Mouse (Mus musculus) stomach, embryonic 14.5 days (tissue): Measurements from ENCODE around the gene Knl1. TPM values are rescaled to one million over a fixed set of nuclear protein-coding genes. Genes with fewer than 3 reads are reported as not detected.

ENCODE experiments used
- ATAC-seq: fragments of 200-750 bp; cut with Nextera tagmentation; 2 replicates; pipeline ENCODE4 v1.8.0; 2017; ENCODE audit warnings: low read depth, moderate TSS enrichment; ENCODE audit not compliant: insufficient number of reproducible peaks, insufficient read depth, low FRiP score
- H3K27ac ChIP-seq: fragments of 300-500 bp; sonication (generic); 2 replicates; pipeline ENCODE4 v1.5.1; 2014; ENCODE audit warnings: mild to moderate bottlenecking, low read length, moderate library complexity, mixed read lengths
- H3K27me3 ChIP-seq: fragments of 300-500 bp; sonication (generic); 2 replicates; pipeline ENCODE4 v1.6.1; 2014; ENCODE audit warnings: low read length, control low read depth, mixed read lengths; ENCODE audit not compliant: control insufficient read depth, insufficient read depth
- H3K36me3 ChIP-seq: fragments of 300-500 bp; sonication (generic); 2 replicates; pipeline ENCODE4 v1.6.1; 2014; ENCODE audit warnings: mild to moderate bottlenecking, control low read depth, low read length, moderate library complexity, mixed read lengths; ENCODE audit not compliant: control insufficient read depth, insufficient read depth
- H3K4me1 ChIP-seq: fragments of 300-500 bp; sonication (generic); 2 replicates; pipeline ENCODE4 v1.6.1; 2014; ENCODE audit warnings: low read length, control low read depth, mixed read lengths; ENCODE audit not compliant: control insufficient read depth, insufficient read depth
- H3K4me2 ChIP-seq: fragments of 300-500 bp; sonication (generic); replicated peaks from 2 replicates; pipeline ENCODE4 v1.6.1; 2014; ENCODE audit warnings: low read depth, low read length, control low read depth
- H3K4me3 ChIP-seq: fragments of 300-500 bp; sonication (generic); 2 replicates; pipeline ENCODE4 v1.5.1; 2014; ENCODE audit warnings: low read depth, low read length, control low read depth
- H3K9ac ChIP-seq: fragments of 300-500 bp; sonication (generic); replicated peaks from 2 replicates; pipeline ENCODE4 v1.6.1; 2014; ENCODE audit warnings: low read depth, mild to moderate bottlenecking, control low read depth, low read length, moderate library complexity, mixed read lengths
- H3K9me3 ChIP-seq: fragments of 300-500 bp; sonication (generic); 2 replicates; pipeline ENCODE4 v1.6.1; 2016; ENCODE audit warnings: low read depth, low read length, control low read depth; ENCODE audit not compliant: control insufficient read depth
- WGBS: fragments of 180-500 bp; shearing (Covaris S2); extraction: QIAGEN DNeasy Blood & Tissue Kit; methylation state at CpG from one replicate; pipeline ENCODE4 v1.1.7; 2014; 5-methylcytosine and 5-hydroxymethylcytosine counted together
- polyA plus RNA-seq: library from polyadenylated mRNA; unstranded; fragments of >200 nt; fragmentation: Nextera tagmentation; extraction: Ambion mirVana; gene quantifications from 2 replicates; pipeline ENCODE4 v1.2.1, GENCODE M21; 2014

Gene Knl1
- polyA plus RNA-seq, 1 experiment from 2014 or later = 47.6 TPM

DNA sequence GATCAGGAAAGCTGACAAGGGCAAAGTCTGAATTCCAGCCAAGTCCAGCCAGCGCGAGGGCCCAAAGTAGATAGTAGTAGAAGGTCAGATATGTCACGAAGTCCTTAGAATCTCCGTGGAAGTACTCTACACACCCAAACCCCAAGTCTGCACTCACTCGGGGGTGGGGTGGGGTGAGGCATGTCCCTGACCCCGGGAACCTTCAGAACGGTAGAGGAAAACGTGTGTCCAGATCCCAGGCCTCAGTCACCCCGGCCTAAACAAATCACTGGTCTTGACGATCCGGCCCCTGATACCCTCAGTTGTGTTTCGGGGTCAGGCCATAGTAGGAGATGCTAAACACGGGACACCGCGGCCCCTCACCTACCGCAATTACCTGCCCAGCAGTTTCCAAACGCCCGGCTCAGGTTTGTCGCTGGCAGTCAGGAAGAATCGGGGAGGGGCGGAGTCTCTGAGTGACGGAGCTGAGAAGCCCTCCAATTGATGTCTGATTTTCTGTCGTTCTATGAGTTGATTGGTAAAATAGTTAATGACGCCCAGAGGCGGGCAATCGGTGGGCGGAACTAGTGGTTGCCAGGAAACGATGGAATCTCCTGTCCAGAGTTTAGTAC, 17.9 kb upstream of the Knl1 start, which contains the start of gene Ccdc32:
TSS of gene Ccdc32 (minus strand) at position 453 of the 611 bp plus-strand sequence.
- Histone ChIP-seq H3K4me2 (peak within 1 kb of the TSS; percentile 73), H3K27ac (no peak within 1 kb of the TSS), H3K4me1 (no peaks in the 10 kb centered on the region), H3K27me3 (no peaks in the 10 kb centered on the region), H3K4me3 (peak within 1 kb of the TSS; percentile 56), H3K36me3 (no peaks in the 10 kb centered on the region), H3K9me3 (no peaks in the 10 kb centered on the region), H3K9ac (peak within 1 kb of the TSS; percentile 49)
- WGBS = under 1% methylated on average over 28 of the region's 28 CpGs
- ATAC-seq = peak; percentile 97

- Histone ChIP-seq H3K27me3 (no peaks in the 10 kb centered on the region), H3K4me3 (no peak overlapping the region), H3K9me3 (no peaks in the 10 kb centered on the region), H3K9ac (no peak overlapping the region), H3K27ac (no peak overlapping the region), H3K4me1 (peaks cover 5% of the 10 kb centered on the region; the same call in 1 of the 2 replicates), H3K4me2 (no peak overlapping the region), H3K36me3 (0 out of 2 replicates have a peak, but pooled peaks cover 4% of the 10 kb centered on the region)
- 63% methylated on average over 4 of the region's 4 CpGs for WGBS
- no peak for ATAC-seq
These were observed 14.7 kb upstream of the Knl1 start for GRCm38 (mm10) chr2:119032191-119032590.

DNA sequence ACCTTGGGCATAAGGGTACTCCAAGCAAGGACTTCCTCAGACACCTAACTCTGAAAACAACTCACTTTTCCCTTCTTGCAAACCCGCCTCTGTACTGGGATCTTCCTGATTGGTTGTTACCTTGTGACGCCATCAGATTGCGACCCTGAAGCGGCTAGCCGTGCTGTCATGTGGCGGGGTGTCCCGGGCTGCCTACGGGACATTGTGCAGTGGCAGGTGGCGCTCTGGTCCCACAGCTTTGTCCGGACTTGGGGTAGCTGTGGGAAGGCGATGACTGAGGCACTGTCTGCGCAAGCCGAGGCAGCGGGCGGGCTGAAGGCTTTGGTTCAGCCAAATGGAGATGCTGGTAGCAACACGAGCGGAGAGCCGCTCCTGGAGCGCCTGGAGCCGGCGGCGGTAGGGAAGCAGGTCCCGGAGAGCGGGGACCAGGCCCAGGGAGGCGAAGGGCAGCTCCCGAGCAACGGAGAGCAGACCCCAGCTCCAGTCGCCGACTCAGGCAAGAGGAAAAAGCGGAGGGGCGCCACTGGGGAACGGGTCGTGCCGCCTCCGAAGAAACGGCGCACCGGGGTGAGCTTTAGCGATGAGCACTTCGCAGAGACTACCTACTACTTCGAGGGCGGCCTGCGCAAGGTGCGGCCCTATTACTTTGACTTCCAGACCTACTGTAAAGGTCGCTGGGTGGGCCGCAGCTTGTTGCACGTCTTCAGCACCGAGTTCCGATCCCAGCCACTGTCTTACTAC, 12.1 kb upstream of the Knl1 start, which contains the start of gene Rpusd2:
TSS of gene Rpusd2 (plus strand) at position 135 of the 741 bp plus-strand sequence.
- peak within 1 kb of the TSS; percentile 87 for H3K27ac ChIP-seq
- WGBS = under 1% methylated on average over 49 of the region's 49 CpGs
- peaks cover 21% of the 10 kb centered on the region for H3K36me3 ChIP-seq
- no peaks in the 10 kb centered on the region for H3K9me3 ChIP-seq
- peak within 1 kb of the TSS; percentile 72 for H3K4me2 ChIP-seq
- H3K4me1 ChIP-seq = peaks cover 5% of the 10 kb centered on the region; the same call in 1 of the 2 replicates
- H3K27me3 ChIP-seq = no peaks in the 10 kb centered on the region
- peak within 1 kb of the TSS; percentile 92 for H3K4me3 ChIP-seq
- ATAC-seq = peak; percentile 96
- peak within 1 kb of the TSS; percentile 80 for H3K9ac ChIP-seq

- Histone ChIP-seq H3K9me3 (no peaks in the 10 kb centered on the region), H3K4me3 (peak overlapping the region; percentile 92), H3K36me3 (peaks cover 21% of the 10 kb centered on the region), H3K9ac (peak overlapping the region; percentile 80), H3K27ac (peak overlapping the region; percentile 87; the same call in 1 of the 2 replicates), H3K27me3 (no peaks in the 10 kb centered on the region), H3K4me1 (peaks cover 5% of the 10 kb centered on the region; the same call in 1 of the 2 replicates), H3K4me2 (peak overlapping the region; percentile 72)
- 7% methylated on average over 7 of the region's 7 CpGs for WGBS
- ATAC-seq = no peak
These were observed 11.5 kb upstream of the Knl1 start for GRCm38 (mm10) chr2:119035397-119035745.

- peaks cover 21% of the 10 kb centered on the region for H3K36me3 ChIP-seq
- H3K4me2 ChIP-seq = no peak overlapping the region
- H3K9me3 ChIP-seq = no peaks in the 10 kb centered on the region
- WGBS = 45% methylated on average over 4 of the region's 4 CpGs
- H3K9ac ChIP-seq = no peak overlapping the region
- H3K27ac ChIP-seq = no peak overlapping the region
- H3K4me1 ChIP-seq = no peaks in the 10 kb centered on the region; the same call in 1 of the 2 replicates
- H3K4me3 ChIP-seq = no peak overlapping the region
- no peaks in the 10 kb centered on the region for H3K27me3 ChIP-seq
- no peak for ATAC-seq
These were observed 6.0 kb upstream of the Knl1 start for GRCm38 (mm10) chr2:119040882-119041281.

DNA sequence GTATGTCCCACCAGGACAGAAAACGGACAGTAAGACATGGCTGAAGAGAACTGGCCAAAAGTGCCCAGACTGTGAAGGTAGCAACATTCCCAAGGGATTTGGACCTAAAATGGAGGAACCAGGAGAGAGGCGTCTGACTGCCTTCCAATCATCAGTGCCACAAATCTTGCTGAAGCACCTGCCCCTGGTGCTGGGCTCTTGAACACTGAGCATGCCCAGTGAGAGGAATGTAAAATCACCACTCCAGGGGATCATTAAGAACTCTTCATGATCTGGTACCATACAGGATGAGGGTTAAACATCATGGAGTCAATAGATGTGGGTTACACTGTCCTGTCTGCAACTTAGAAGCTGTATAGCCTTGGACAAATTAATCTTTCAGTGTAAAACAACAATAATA, 1.8 kb upstream of the Knl1 start:
- Histone ChIP-seq H3K9ac (no peak overlapping the region; the same call in 1 of the 2 replicates), H3K27ac (no peak overlapping the region), H3K36me3 (no peaks in the 10 kb centered on the region), H3K4me2 (no peak overlapping the region), H3K4me3 (no peak overlapping the region), H3K9me3 (no peaks in the 10 kb centered on the region), H3K27me3 (no peaks in the 10 kb centered on the region), H3K4me1 (peaks cover 5% of the 10 kb centered on the region; the same call in 1 of the 2 replicates)
- no peak for ATAC-seq
- 70% methylated on average over 2 of the region's 2 CpGs for WGBS

- Histone ChIP-seq H3K4me2 (peak overlapping the region; percentile 50), H3K27ac (no peak overlapping the region), H3K36me3 (no peaks in the 10 kb centered on the region), H3K9ac (peak overlapping the region; percentile 73; the same call in 1 of the 2 replicates), H3K27me3 (no peaks in the 10 kb centered on the region), H3K9me3 (no peaks in the 10 kb centered on the region), H3K4me1 (peaks cover 5% of the 10 kb centered on the region; the same call in 1 of the 2 replicates), H3K4me3 (peak overlapping the region; percentile 93)
- WGBS = 23% methylated on average over 4 of the region's 4 CpGs
- ATAC-seq = no peak
These were observed 930 bp downstream of the Knl1 start for GRCm38 (mm10) chr2:119047849-119048248.

DNA sequence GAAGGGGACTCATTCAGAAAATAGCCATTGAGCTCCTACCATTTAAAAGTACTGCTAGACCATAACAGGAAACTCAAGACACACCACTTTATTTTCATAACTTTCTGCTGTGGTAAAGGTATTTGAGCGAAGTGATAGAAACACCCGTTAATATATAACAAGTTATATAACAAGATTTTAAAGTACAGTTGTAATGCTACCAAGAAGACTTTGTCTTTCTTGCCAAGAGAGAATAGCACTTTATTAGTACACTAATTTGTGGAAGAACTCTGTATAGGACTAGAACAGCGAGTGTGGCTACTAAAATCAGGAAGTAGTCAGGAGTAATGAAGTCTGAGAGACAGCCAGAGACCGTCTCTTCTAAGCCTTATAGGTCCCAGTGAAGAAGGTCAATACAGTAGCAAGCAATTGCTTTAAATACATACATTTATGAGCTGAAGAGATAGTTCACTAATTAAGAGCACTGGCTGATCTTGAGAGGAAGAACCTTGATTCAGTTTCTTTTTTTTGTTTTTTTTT, 3.3 kb downstream of the Knl1 start:
- Histone ChIP-seq H3K27ac (no peak overlapping the region), H3K9me3 (no peaks in the 10 kb centered on the region), H3K9ac (no peak overlapping the region), H3K4me2 (no peak overlapping the region), H3K27me3 (no peaks in the 10 kb centered on the region), H3K36me3 (no peaks in the 10 kb centered on the region), H3K4me1 (peaks cover 5% of the 10 kb centered on the region; the same call in 1 of the 2 replicates), H3K4me3 (no peak overlapping the region)
- ATAC-seq = no peak
- WGBS = 89% methylated on average over 4 of the region's 4 CpGs
